Mouse (Mus musculus) kidney, adult 9 months (tissue): ENCODE results near the gene Vsig8.

ENCODE experiments used
- DNase-seq: peaks from one replicate; pipeline ENCODE4 v3.0.0; 2022

The Vsig8 gene

DNA sequence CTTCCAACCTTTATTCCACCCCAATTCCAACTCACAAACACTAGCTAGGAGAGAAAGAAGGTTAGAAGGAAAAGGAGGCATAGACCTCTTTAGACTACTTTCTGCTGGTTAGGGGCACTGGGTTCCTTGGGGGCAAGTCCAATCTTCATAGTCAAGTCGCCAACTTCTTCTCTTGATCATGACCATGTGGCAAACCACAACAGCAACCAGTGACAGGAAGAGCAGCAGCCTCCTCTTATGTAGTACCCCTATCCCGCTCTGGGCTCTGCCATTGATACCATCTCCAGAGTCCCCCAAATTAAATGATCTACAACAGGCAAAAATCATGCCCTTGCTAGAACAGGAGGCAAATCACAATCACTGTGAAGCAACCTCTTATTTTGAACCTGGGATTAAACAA lies 38.2 kb downstream of the Vsig8 start:
- no peak for DNase-seq

DNA sequence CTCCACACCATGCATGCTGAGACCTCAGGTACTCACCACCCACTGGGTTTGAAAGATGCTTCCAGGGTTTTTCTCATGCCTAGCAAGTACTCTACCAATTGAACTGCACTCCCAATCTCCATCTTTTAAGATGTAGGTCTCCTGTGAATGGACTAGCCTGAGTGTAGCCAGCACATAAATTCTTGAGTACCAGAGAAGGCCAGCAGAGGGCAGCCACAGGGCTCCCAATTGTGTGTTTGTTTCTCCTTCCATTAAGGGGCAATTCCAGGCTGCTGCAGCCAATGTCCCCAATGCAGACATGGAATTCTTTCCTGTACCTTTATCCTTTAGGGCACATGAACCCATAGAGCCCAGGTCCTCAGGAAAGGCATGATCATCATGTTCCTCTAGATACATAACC lies 38.8 kb downstream of the Vsig8 start:
- peak; percentile 60 for DNase-seq

GRCm38 (mm10) chr1:172602326-172602725 lies 46.6 kb downstream of the Vsig8 start, which contains the start of gene Fcrl6:
Fcrl6 (minus strand) TSS chr1:172602551.
- no peak for DNase-seq

- DNase-seq = no peak
Measured at GRCm38 (mm10) chr1:172611304-172611703, 55.6 kb downstream of the Vsig8 start.

GRCm38 (mm10) chr1:172612745-172613144 lies 57.0 kb downstream of the Vsig8 start:
- DNase-seq = no peak
